15 mouse cellular contexts compared by ENCODE assay signal in the genomic region with DNA sequence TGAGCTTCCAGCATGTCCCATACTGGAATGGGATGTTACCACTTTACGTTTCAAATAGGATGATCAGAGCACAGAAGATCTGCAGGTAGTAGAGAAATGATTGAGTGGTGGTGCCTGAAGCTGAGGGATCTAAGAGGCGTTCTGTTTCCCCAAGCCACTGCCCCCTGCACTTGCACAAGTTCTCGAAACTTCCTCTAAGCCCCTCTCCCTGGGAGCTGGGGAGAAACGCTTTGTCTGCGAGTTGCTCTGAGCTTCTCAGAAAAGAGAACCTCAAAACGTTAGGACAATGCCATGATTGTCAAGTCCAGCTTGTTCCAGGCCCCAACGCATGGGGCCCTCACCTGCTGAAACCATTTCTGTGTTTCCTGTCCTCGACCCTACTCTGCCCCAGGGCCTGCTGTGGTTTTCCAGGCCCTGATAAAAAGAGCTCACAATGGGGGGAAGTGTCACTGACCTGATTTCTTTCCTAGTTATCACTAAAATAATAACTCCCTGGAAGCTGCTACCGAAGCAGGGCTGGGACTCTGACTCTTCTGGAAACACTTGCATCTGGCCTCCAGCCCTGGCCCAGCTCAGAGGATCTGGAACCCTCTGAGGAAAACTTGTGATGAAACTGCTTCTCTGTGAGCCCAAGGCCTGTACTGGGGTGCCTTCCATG.
A peak's percentile ranks its signal among the peaks of the same experiment; 100 is the strongest.
DNase-seq lines count a peak whose midpoint lies in the region; ATAC-seq and TF ChIP-seq lines count a peak whose summit lies in the region.
"Had no signal": no experiment of that assay in that cellular context is flagged by ENCODE, and none has a peak within 500 bp of the region (broad histone marks: within the 10 kb centered on the region; RNA-seq: fewer than 3 reads in every experiment).

No protein-coding gene starts in this region.

- no peak for ATAC-seq in intestine, postnatal 0 days
- ATAC-seq: hindbrain, embryonic 16.5 days had no signal

- 65% methylated on average over 9 of the region's 9 CpGs for WGBS in intestine, postnatal 0 days

- no peak overlapping the region for H3K4me3 ChIP-seq in intestine, postnatal 0 days (ENCODE audit: low read depth, low read length)
- H3K4me3 ChIP-seq: erythroblast, embryonic 14.5 days; limb, embryonic 13.5 days; stomach, embryonic 15.5 days had no signal

- intact Hi-C loops in heart, postnatal 14 days (cut with DNase I) = loop anchor here (5.0 kb wide), 1 partner anchor 248 kb away; the partner anchor contains the start of gene Dll1

- H3K9me3 ChIP-seq in intestine, postnatal 0 days (ENCODE audit: control insufficient read depth) = no peaks in the 10 kb centered on the region
- H3K9me3 ChIP-seq: limb, embryonic 13.5 days; stomach, embryonic 15.5 days had no signal

- no peak overlapping the region for H3K27ac ChIP-seq in intestine, postnatal 0 days (ENCODE audit: low read depth, low read length)
- H3K27ac ChIP-seq: limb, embryonic 13.5 days; stomach, embryonic 15.5 days had no signal

- TF ChIP-seq CTCF in intestine, postnatal 0 days (IDR thresholded peaks at IDR 0.05; ENCODE audit: low read depth) = no peak

- H3K9ac ChIP-seq in intestine, postnatal 0 days (ENCODE audit: low read depth, low read length) = no peak overlapping the region
- H3K9ac ChIP-seq: limb, embryonic 13.5 days; stomach, embryonic 15.5 days had no signal

- H3K4me2 ChIP-seq in intestine, postnatal 0 days (replicated peaks; ENCODE audit: low read depth) = no peak overlapping the region
- H3K4me2 ChIP-seq: limb, embryonic 13.5 days; stomach, embryonic 15.5 days had no signal

- no peaks in the 10 kb centered on the region for H3K4me1 ChIP-seq in intestine, postnatal 0 days (replicated peaks; ENCODE audit: control insufficient read depth, insufficient read depth, low read length)
- H3K4me1 ChIP-seq: limb, embryonic 13.5 days; stomach, embryonic 15.5 days had no signal

- H3K27me3 ChIP-seq in intestine, postnatal 0 days (replicated peaks; ENCODE audit: control insufficient read depth, insufficient read depth, low read length) = no peaks in the 10 kb centered on the region
- H3K27me3 ChIP-seq: limb, embryonic 13.5 days; stomach, embryonic 15.5 days had no signal

- H3K36me3 ChIP-seq in intestine, postnatal 0 days (ENCODE audit: control insufficient read depth, insufficient read depth) = no peaks in the 10 kb centered on the region
- H3K36me3 ChIP-seq: limb, embryonic 13.5 days; stomach, embryonic 15.5 days had no signal

- peak; percentile 14 for DNase-seq in adrenal gland, postnatal 25 days
- DNase-seq in gastrocnemius, adult 18-20 months (ENCODE audit: low spot score) = peak; percentile 45
- DNase-seq in heart, adult 8-10 months (ENCODE audit: low spot score) = peak; percentile 68
- peak; percentile 59 to 66 for DNase-seq in heart, postnatal 14 days
- no peak for DNase-seq in right cerebral cortex, postnatal 14 days
- DNase-seq in cerebellum, adult 11 months = no peak
- DNase-seq: cerebellum, adult 11-12 months; lung, adult 2 months; right cerebral cortex, postnatal 25 days; thymus, postnatal 36 days had no signal

Comparison
In these comparisons a context has a peak if more than half of its experiments do, and no peak if none do; other contexts are left out.
1. DNase-seq: peak in adrenal gland, postnatal 25 days (single experiment), gastrocnemius, adult 18-20 months (single experiment), heart, adult 8-10 months (single experiment) and heart, postnatal 14 days (2 of 2); none in right cerebral cortex, postnatal 14 days (single experiment) and cerebellum, adult 11 months (single experiment).